Mouse (Mus musculus) ES-E14 (cell line): ENCODE data around the gene Rbm47.

Experiments
- CHD2 ChIP-seq: IDR thresholded peaks from 2 replicates; pipeline ENCODE4 v1.6.1; 2014; ENCODE audit warnings: mild to moderate bottlenecking, low read depth, low read length, inconsistent platforms
- HCFC1 ChIP-seq: IDR thresholded peaks from 2 replicates; pipeline ENCODE4 v1.6.1; 2012; ENCODE audit warnings: low read length, inconsistent platforms, borderline replicate concordance; ENCODE audit not compliant: insufficient read depth
- MAFK ChIP-seq: IDR thresholded peaks from 2 replicates; pipeline ENCODE4 v1.6.1; 2014; ENCODE audit warnings: mild to moderate bottlenecking, low read depth, low read length, inconsistent platforms; ENCODE audit not compliant: insufficient read depth
- ZNF384 ChIP-seq: IDR thresholded peaks from 2 replicates; pipeline ENCODE4 v1.6.1; 2012; ENCODE audit warnings: low read depth, low read length, inconsistent platforms

DNA sequence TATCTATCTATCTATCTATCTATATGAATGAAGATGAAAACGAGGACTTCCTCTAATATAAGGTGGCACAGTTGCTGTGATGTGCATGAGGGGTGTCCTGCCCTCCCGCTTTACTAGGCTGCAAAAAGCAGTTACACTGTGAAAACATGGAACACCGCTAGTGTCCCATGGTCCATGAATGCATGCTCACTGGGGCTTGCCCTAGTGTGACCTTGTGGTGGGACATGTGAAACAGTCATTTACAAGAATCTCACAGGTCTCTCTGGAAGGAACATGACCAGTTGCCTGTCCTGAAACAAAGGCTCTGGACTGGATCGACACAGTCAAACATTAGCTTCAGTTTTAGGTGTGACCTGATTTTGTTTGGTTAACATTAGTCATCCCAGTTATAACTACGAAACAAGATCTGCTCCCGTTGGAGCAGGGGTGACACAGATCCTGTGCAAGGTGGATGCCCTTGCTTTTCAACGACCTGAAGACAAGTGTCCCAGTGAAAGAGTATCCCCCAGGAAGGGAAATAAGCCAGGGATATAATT, 132.1 kb downstream of the Rbm47 start:
- TF ChIP-seq CHD2 (no peak), ZNF384 (no peak), MAFK (no peak), HCFC1 (no peak)
